Mouse (Mus musculus): Measurements from ENCODE around the gene Ppp2r5e.

- TF ChIP-seq CTCF (conservative IDR thresholded peaks at IDR 0.05; ENCODE audit: low read length) (no peak), POU5F1 (IDR thresholded peaks at IDR 0.05; ENCODE audit: borderline replicate concordance, low read length) (no peak)
Measured at GRCm38 (mm10) chr12:75495636-75496035, 100.4 kb downstream of the Ppp2r5e start.

Data from E14TG2a.4 (cell line).